Mouse (Mus musculus) hindbrain, embryonic 13.5 days (tissue): ENCODE data around the gene Syngr4. TPM values are rescaled to one million over a fixed set of nuclear protein-coding genes. Genes with fewer than 3 reads are reported as not detected.

Source experiments
- ATAC-seq: fragments of 200-750 bp; cut with Nextera tagmentation; 2 replicates; pipeline ENCODE4 v1.8.0; 2017; ENCODE audit warnings: moderate TSS enrichment; ENCODE audit not compliant: low FRiP score
- H3K27ac ChIP-seq: fragments of 300-500 bp; sonication (generic); 2 replicates; pipeline ENCODE4 v1.5.1; 2015; ENCODE audit warnings: inconsistent platforms, mild to moderate bottlenecking, moderate library complexity
- H3K27me3 ChIP-seq: fragments of 300-500 bp; sonication (generic); 2 replicates; pipeline ENCODE4 v1.6.1; 2015; ENCODE audit warnings: mild to moderate bottlenecking, inconsistent platforms
- H3K36me3 ChIP-seq: fragments of 300-500 bp; sonication (generic); 2 replicates; pipeline ENCODE4 v1.6.1; 2015; ENCODE audit warnings: mild to moderate bottlenecking, inconsistent platforms
- H3K4me1 ChIP-seq: fragments of 300-500 bp; sonication (generic); replicated peaks from 2 replicates; pipeline ENCODE4 v1.6.1; 2015; ENCODE audit warnings: inconsistent platforms
- H3K4me2 ChIP-seq: fragments of 300-500 bp; sonication (generic); 2 replicates; pipeline ENCODE4 v1.6.1; 2015; ENCODE audit warnings: inconsistent platforms, mild to moderate bottlenecking, moderate library complexity
- H3K4me3 ChIP-seq: fragments of 300-500 bp; sonication (generic); 2 replicates; pipeline ENCODE4 v1.5.1; 2015; ENCODE audit warnings: mild to moderate bottlenecking, inconsistent platforms
- H3K9ac ChIP-seq: fragments of 300-500 bp; sonication (generic); 2 replicates; pipeline ENCODE4 v1.6.1; 2015; ENCODE audit warnings: mild to moderate bottlenecking, inconsistent platforms
- H3K9me3 ChIP-seq: fragments of 300-500 bp; sonication (generic); 2 replicates; pipeline ENCODE4 v1.6.1; 2016; ENCODE audit warnings: inconsistent platforms
- WGBS: fragments of 180-500 bp; shearing (Covaris S2); methylation state at CpG from one replicate; pipeline ENCODE4 v1.1.7; 2015; 5-methylcytosine and 5-hydroxymethylcytosine counted together
- polyA plus RNA-seq: library from polyadenylated mRNA; unstranded; fragments of >200 nt; fragmentation: Nextera tagmentation; extraction: Ambion mirVana; gene quantifications from 2 replicates; pipeline ENCODE4 v1.2.1, GENCODE M21; 2015

The Syngr4 gene
- polyA plus RNA-seq, 1 experiment from 2014 or later: 0.17 TPM

- WGBS: 1% methylated on average over 30 of the region's 30 CpGs
- H3K4me2 ChIP-seq: peak overlapping the region; percentile 49
- peaks cover 73% of the 10 kb centered on the region for H3K27me3 ChIP-seq
- H3K4me1 ChIP-seq: peaks cover 29% of the 10 kb centered on the region
- H3K4me3 ChIP-seq: peak overlapping the region; percentile 29
- H3K36me3 ChIP-seq: peaks cover 2% of the 10 kb centered on the region; the same call in 1 of the 2 replicates
- no peak for ATAC-seq
- no peaks in the 10 kb centered on the region for H3K9me3 ChIP-seq
- peak overlapping the region; percentile 59 for H3K9ac ChIP-seq
- H3K27ac ChIP-seq: no peak overlapping the region
Measured at GRCm38 (mm10) chr7:45856950-45857901, 39.3 kb downstream of the Syngr4 start.

DNA sequence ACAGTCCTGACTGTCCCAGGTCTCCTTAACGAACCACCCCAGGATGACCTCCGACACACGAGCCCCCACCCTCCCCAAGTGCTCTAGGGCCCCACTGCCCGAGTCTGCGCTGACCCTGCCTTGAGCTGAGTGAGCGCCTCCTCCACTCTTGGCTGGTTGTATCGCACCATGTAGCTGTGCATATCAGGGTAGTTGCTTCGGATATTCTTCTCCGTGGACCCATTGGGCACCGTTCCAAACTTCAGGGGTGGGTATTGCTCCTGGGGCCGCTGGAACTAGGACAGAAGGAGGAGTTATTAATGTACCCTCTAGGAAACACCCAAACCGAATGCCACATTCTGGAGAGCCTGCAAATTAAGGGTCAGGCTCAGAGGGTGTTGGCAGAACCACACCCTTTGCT, 43.4 kb downstream of the Syngr4 start:
- Histone ChIP-seq H3K4me3 (no peak overlapping the region), H3K9ac (no peak overlapping the region), H3K9me3 (no peaks in the 10 kb centered on the region), H3K4me2 (no peak overlapping the region), H3K36me3 (peaks cover 2% of the 10 kb centered on the region; the same call in 1 of the 2 replicates), H3K27ac (no peak overlapping the region), H3K27me3 (peaks cover 61% of the 10 kb centered on the region), H3K4me1 (peaks cover 18% of the 10 kb centered on the region)
- 86% methylated on average over 12 of the region's 12 CpGs for WGBS
- ATAC-seq: no peak

DNA sequence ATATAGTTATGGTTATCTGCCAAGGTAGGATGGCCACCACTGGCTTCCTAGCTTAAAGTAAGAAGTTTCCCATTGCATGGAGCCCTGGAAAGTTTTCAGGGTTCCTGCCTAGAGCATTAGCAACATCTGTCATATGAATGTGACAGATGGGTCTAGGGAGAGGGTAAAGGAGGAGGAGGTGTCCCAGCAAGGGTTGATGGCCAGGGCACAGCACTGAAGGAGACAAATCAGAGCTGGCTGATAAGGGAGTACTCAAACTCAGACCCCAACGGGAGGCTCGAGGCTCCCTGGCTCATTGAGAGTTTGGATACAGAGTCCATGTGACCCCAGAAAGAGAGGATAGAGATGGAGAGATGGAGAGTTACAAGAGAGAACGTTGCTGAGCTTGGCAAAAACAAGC, 45.9 kb downstream of the Syngr4 start:
- H3K4me1 ChIP-seq: 0 out of 2 replicates have a peak, but pooled peaks cover 4% of the 10 kb centered on the region
- no peak overlapping the region for H3K9ac ChIP-seq
- no peak overlapping the region for H3K4me3 ChIP-seq
- WGBS: 80% methylated on average over 3 of the region's 3 CpGs
- peaks cover 2% of the 10 kb centered on the region; the same call in 1 of the 2 replicates for H3K36me3 ChIP-seq
- H3K27me3 ChIP-seq: peaks cover 43% of the 10 kb centered on the region
- H3K27ac ChIP-seq: no peak overlapping the region
- H3K9me3 ChIP-seq: no peaks in the 10 kb centered on the region
- H3K4me2 ChIP-seq: no peak overlapping the region
- no peak for ATAC-seq

DNA sequence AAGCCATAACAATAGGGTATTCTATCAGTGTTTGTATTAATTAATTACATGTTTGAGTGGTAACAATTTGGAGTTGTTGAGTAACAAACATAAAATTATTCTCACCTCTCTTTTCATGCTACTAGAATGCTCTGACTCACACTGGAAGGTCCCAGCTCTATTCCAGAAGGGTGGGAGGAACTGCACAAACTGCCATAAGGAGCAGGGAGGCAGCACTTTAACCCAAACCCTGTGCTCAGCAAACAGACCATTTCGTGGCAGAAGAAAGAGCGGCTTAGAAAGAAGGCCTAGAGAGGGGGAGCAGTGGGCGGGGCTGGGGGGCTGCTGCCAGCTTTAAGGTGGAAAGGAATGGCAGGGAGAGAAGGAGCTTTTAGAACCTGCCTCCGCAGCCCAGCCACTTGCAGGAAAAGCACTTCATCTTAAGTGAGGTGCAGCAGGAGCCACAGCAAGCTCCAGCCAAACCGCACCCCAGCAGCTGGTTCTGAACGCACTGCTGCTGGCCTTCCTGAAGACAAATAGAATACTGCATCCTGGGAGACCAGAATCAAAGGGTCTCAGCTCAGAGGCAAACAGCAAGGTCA, 48.0 kb downstream of the Syngr4 start:
- H3K4me3 ChIP-seq: no peak overlapping the region
- no peak for ATAC-seq
- H3K27me3 ChIP-seq: peaks cover 48% of the 10 kb centered on the region
- H3K9ac ChIP-seq: no peak overlapping the region; the same call in 1 of the 2 replicates
- WGBS: 4% methylated on average over 6 of the region's 6 CpGs
- H3K4me2 ChIP-seq: no peak overlapping the region
- H3K9me3 ChIP-seq: no peaks in the 10 kb centered on the region
- no peak overlapping the region; the same call in 1 of the 2 replicates for H3K27ac ChIP-seq
- H3K4me1 ChIP-seq: 0 out of 2 replicates have a peak, but pooled peaks cover 4% of the 10 kb centered on the region
- peaks cover 2% of the 10 kb centered on the region; the same call in 1 of the 2 replicates for H3K36me3 ChIP-seq

GRCm38 (mm10) chr7:45842950-45843744, 53.4 kb downstream of the Syngr4 start:
- no peak overlapping the region for H3K4me2 ChIP-seq
- H3K4me1 ChIP-seq: no peaks in the 10 kb centered on the region
- 88% methylated on average over 10 of the region's 10 CpGs for WGBS
- no peak overlapping the region for H3K4me3 ChIP-seq
- no peak overlapping the region for H3K9ac ChIP-seq
- H3K27me3 ChIP-seq: peaks cover 59% of the 10 kb centered on the region
- H3K36me3 ChIP-seq: no peaks in the 10 kb centered on the region; the same call in 1 of the 2 replicates
- no peaks in the 10 kb centered on the region for H3K9me3 ChIP-seq
- ATAC-seq: no peak
- H3K27ac ChIP-seq: no peak overlapping the region

Other genes starting within 250 kb of the Syngr4 start
- gene Fut2, start 230.3 kb downstream of the Syngr4 start, polyA plus RNA-seq: 0.09 and 0.38 TPM in 2 replicates
- gene Ntn5, start 212.7 kb downstream of the Syngr4 start, polyA plus RNA-seq: 2.3 and 2.6 TPM in 2 replicates
- 0.40 and 0.86 TPM in 2 replicates for gene Sec1, start 202.3 kb downstream of the Syngr4 start, polyA plus RNA-seq
- 38.5 and 41.6 TPM in 2 replicates for gene Car11, start 196.9 kb downstream of the Syngr4 start, polyA plus RNA-seq
- 2.9 and 3.6 TPM in 2 replicates for gene Dbp, start 191.6 kb downstream of the Syngr4 start, polyA plus RNA-seq
- 626 and 633 TPM in 2 replicates for gene Rpl18, start 181.3 kb downstream of the Syngr4 start, polyA plus RNA-seq
- 24.1 and 25.0 TPM in 2 replicates for gene Sphk2, start 178.7 kb downstream of the Syngr4 start, polyA plus RNA-seq
- gene Fam83e, start 175.5 kb downstream of the Syngr4 start, polyA plus RNA-seq: 0.48 and 0.83 TPM in 2 replicates
- gene Spaca4, start 170.9 kb downstream of the Syngr4 start, polyA plus RNA-seq: not detected in 2 replicates
- 21.1 and 22.8 TPM in 2 replicates for gene Lmtk3, start 113.0 kb downstream of the Syngr4 start, polyA plus RNA-seq
- gene Sult2b1, start 112.0 kb downstream of the Syngr4 start, polyA plus RNA-seq: 5.2 and 5.3 TPM in 2 replicates
- 327 and 333 TPM in 2 replicates for gene Cyth2, start 82.1 kb downstream of the Syngr4 start, polyA plus RNA-seq
- gene Kcnj14, start 71.9 kb downstream of the Syngr4 start, polyA plus RNA-seq: 0.50 and 0.81 TPM in 2 replicates
- gene Grwd1, start 65.8 kb downstream of the Syngr4 start, polyA plus RNA-seq: 37.5 and 40.3 TPM in 2 replicates
- gene Kdelr1, start 23.9 kb downstream of the Syngr4 start, polyA plus RNA-seq: 40.6 and 45.7 TPM in 2 replicates
- 1.5 and 1.6 TPM in 2 replicates for gene Grin2d, start 18.3 kb downstream of the Syngr4 start, polyA plus RNA-seq
- 6.2 and 6.6 TPM in 2 replicates for gene Tmem143, start 227 bp upstream of the Syngr4 start, polyA plus RNA-seq
- gene Emp3, start 24.7 kb upstream of the Syngr4 start, polyA plus RNA-seq: 33.7 and 45.9 TPM in 2 replicates
- 4.9 and 7.6 TPM in 2 replicates for gene Ccdc114, start 27.4 kb upstream of the Syngr4 start, polyA plus RNA-seq
- 0.23 and 0.40 TPM in 2 replicates for gene Abcc6, start 133.6 kb upstream of the Syngr4 start, polyA plus RNA-seq
- gene Nomo1, start 137.0 kb upstream of the Syngr4 start, polyA plus RNA-seq: 37.2 and 37.7 TPM in 2 replicates
- 0.88 and 1.6 TPM in 2 replicates for gene Kcnj11, start 204.1 kb upstream of the Syngr4 start, polyA plus RNA-seq